Mouse (Mus musculus) forebrain, embryonic 11.5 days (tissue): ENCODE measurements around the gene Clec4a2. TPM values are rescaled to one million over a fixed set of nuclear protein-coding genes. Genes with fewer than 3 reads are reported as not detected.
"Not testable (repeated sequence)": the region's sequence is repeated elsewhere in the genome, so short reads cannot be mapped to it uniquely, and the experiment has no call there.

Source experiments
- ATAC-seq: fragments of 200-750 bp; cut with Nextera tagmentation; replicated peaks from 2 replicates; pipeline ENCODE4 v1.8.0; 2017; ENCODE audit warnings: moderate TSS enrichment; ENCODE audit not compliant: low FRiP score
- DNase-seq: peaks from one replicate; pipeline ENCODE4 v3.0.0-alpha.2; 2017; ENCODE audit warnings: low spot score
- H3K27ac ChIP-seq: fragments of 300-500 bp; sonication (generic); 2 replicates; pipeline ENCODE4 v1.5.1; 2014; ENCODE audit warnings: low read depth, low read length
- H3K27me3 ChIP-seq: fragments of 300-500 bp; sonication (generic); 2 replicates; pipeline ENCODE4 v1.6.1; 2014; ENCODE audit warnings: mild to moderate bottlenecking, low read length, mixed read lengths; ENCODE audit not compliant: control insufficient read depth, insufficient read depth
- H3K36me3 ChIP-seq: fragments of 300-500 bp; sonication (generic); 2 replicates; pipeline ENCODE4 v1.6.1; 2014; ENCODE audit warnings: mild to moderate bottlenecking, low read length, moderate library complexity, mixed read lengths; ENCODE audit not compliant: control insufficient read depth, insufficient read depth
- H3K4me1 ChIP-seq: fragments of 300-500 bp; sonication (generic); replicated peaks from 2 replicates; pipeline ENCODE4 v1.6.1; 2014; ENCODE audit warnings: low read length, mixed read lengths; ENCODE audit not compliant: control insufficient read depth, insufficient read depth
- H3K4me2 ChIP-seq: fragments of 300-500 bp; sonication (generic); 2 replicates; pipeline ENCODE4 v1.6.1; 2014; ENCODE audit warnings: low read depth, mild to moderate bottlenecking, low read length, moderate library complexity, mixed read lengths; ENCODE audit not compliant: severe bottlenecking
- H3K4me3 ChIP-seq: fragments of 300-500 bp; sonication (generic); 2 replicates; pipeline ENCODE4 v1.5.1; 2014; ENCODE audit warnings: low read depth, low read length
- H3K9ac ChIP-seq: fragments of 300-500 bp; sonication (generic); 2 replicates; pipeline ENCODE4 v1.6.1; 2014; ENCODE audit warnings: low read length
- H3K9me3 ChIP-seq: fragments of 300-500 bp; sonication (generic); 2 replicates; pipeline ENCODE4 v1.6.1; 2016; ENCODE audit warnings: low read length, mixed read lengths; ENCODE audit not compliant: control insufficient read depth
- WGBS: fragments of 180-500 bp; shearing (Covaris S2); extraction: QIAGEN DNeasy Blood & Tissue Kit; methylation state at CpG from one replicate; pipeline ENCODE4 v1.1.7; 2014; 5-methylcytosine and 5-hydroxymethylcytosine counted together
- polyA plus RNA-seq: library from polyadenylated mRNA; unstranded; fragments of >200 nt; fragmentation: Nextera tagmentation; extraction: Ambion mirVana; gene quantifications from 2 replicates; pipeline ENCODE4 v1.2.1, GENCODE M21; 2014

Clec4a2 gene
- polyA plus RNA-seq, 1 experiment from 2014 or later: 0.49 TPM

DNA sequence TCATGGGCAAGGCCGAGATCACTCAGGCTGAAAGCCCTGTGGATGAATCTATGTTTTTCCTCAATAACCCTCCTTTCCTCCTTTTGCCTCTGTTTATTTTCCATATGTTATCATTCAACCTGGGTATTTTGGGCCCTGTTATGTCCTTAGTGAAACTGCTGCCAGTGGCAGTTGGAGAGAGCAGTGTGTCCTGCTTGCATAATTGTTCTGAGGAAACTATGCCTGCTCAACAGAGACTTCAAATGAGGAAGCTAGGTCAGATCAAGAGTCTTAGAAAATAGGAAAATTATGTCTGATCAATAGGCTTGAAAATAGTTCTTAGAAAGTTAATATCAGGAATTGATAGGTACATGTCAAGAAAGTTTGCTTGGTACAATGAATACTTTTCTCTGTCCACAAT is 69.3 kb downstream of the Clec4a2 start:
- Histone ChIP-seq H3K4me3 (no peak overlapping the region), H3K4me1 (no peaks in the 10 kb centered on the region), H3K36me3 (no peaks in the 10 kb centered on the region), H3K4me2 (no peak overlapping the region), H3K9ac (no peak overlapping the region), H3K27me3 (no peaks in the 10 kb centered on the region), H3K9me3 (no peaks in the 10 kb centered on the region), H3K27ac (no peak overlapping the region)
- 90% methylated on average over 1 of the region's 1 CpGs for WGBS
- ATAC-seq (no peak), DNase-seq (no peak)

DNA sequence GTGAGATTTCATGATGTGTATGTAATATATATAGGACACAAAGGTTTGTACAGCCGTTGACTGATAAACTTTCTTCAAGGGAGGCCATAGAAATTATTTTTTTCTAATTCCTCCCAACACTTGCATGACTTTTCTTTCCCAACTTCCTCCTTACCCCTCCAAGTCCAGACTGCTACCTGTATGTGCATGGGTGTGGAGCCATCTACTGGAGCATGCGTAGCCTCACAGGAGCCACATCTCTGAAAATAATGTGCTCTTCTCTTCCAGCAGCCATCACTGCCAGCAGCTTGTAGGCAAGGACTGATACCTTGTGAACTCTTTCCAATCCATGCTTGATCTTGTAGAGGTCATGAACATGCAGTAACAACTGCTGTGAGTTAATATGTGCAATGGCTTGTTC is 78.6 kb downstream of the Clec4a2 start:
- not testable (repeated sequence) for H3K9ac ChIP-seq, H3K36me3 ChIP-seq, H3K27me3 ChIP-seq, H3K4me1 ChIP-seq, DNase-seq, H3K27ac ChIP-seq, H3K4me2 ChIP-seq, ATAC-seq, H3K4me3 ChIP-seq, H3K9me3 ChIP-seq
- WGBS: 73% methylated on average over 2 of the region's 2 CpGs

Other genes starting within 250 kb of the Clec4a2 start
- 63.1 TPM in 2 replicates for gene Necap1, start 232.0 kb upstream of the Clec4a2 start, polyA plus RNA-seq
- gene Clec4a1, start 184.6 kb upstream of the Clec4a2 start, polyA plus RNA-seq: 0.75 and 1.0 TPM in 2 replicates
- gene Clec4a3, start 153.9 kb upstream of the Clec4a2 start, polyA plus RNA-seq: 0.37 and 0.39 TPM in 2 replicates
- gene Clec4a4, start 116.1 kb upstream of the Clec4a2 start, polyA plus RNA-seq: not detected in 2 replicates
- not detected in 2 replicates for gene Clec4b1, start 56.5 kb upstream of the Clec4a2 start, polyA plus RNA-seq
- not detected in 2 replicates for gene Clec4b2, start 66.5 kb downstream of the Clec4a2 start, polyA plus RNA-seq
- 0.23 TPM in 1 of 2 replicates, not detected in the other for gene Clec4n, start 123.4 kb downstream of the Clec4a2 start, polyA plus RNA-seq
- gene Clec4d, start 155.7 kb downstream of the Clec4a2 start, polyA plus RNA-seq: not detected in 2 replicates
- not detected in 2 replicates for gene Clec4e, start 183.4 kb downstream of the Clec4a2 start, polyA plus RNA-seq
- gene Vmn2r19, start 201.9 kb downstream of the Clec4a2 start, polyA plus RNA-seq: not detected in 2 replicates